Mouse (Mus musculus): Measurements from ENCODE around the gene Il18. TPM values are rescaled to one million over a fixed set of nuclear protein-coding genes. Genes with fewer than 3 reads are reported as not detected.

Gene Il18
- polyA plus RNA-seq, 3 experiments from 2014 or later: 6.3 to 9.2 (median 8.1) TPM

DNA sequence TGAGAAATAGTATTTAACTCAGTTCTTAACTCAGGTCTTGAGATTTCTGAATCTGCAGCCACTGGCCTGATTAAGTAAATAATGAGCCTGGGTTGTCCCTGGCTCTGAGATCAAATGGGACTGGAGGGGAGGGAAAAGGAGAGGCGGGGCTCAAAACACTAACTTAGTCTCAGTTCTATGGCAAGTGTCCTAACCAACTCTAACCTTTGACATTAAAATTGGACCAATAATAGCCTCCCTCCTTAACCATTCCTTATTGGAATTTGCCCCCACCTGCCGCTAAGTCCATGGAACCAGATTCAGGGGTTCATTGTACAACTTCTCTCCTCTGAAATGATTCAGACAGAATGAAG lies 443 bp downstream of the Il18 start, which contains the start of gene Bco2:
Gene Bco2, minus strand, starts transcription at position 88 of the 353 bp plus-strand sequence.
- ATAC-seq: no peak

DNA sequence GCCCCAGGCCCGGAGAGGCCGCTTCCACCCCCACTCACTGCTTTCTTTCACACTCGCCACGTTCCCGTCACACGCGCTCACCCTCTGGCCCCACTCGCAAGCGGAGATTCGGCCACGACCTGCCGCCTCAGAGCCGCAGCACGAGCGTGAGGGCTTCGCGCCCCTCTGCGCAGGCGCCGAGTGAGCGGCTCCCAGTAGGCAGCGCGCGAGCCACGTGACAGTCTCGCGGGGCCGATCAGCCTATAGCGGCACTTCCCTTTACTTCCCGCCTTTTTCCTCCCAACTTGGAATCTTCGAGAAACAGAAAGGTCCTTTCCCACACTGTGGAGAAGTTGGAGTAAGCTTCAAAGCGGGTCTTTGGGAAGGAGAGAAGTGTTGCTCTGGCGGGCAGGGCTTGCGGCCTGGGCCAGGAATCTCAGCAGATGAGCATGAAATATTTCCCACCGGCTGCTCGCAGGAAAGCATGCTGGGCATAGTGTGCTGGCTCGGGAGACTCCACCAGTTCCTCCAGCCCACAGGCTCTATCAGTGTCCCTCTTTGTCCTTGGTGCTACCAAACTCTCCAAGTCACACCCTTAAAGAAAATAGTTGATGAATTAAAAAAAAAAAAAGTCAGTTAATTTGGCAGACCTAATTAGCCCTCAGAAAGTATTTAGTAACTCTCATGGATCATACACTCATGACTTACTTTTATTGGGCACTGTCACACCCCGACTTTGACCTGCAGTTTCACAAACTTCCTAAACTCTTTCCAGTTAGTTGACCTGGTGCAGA lies 6.7 kb downstream of the Il18 start, which contains the start of gene Tex12:
Gene Tex12, minus strand, starts transcription at position 181 of the 773 bp plus-strand sequence.
- ATAC-seq: no peak

DNA sequence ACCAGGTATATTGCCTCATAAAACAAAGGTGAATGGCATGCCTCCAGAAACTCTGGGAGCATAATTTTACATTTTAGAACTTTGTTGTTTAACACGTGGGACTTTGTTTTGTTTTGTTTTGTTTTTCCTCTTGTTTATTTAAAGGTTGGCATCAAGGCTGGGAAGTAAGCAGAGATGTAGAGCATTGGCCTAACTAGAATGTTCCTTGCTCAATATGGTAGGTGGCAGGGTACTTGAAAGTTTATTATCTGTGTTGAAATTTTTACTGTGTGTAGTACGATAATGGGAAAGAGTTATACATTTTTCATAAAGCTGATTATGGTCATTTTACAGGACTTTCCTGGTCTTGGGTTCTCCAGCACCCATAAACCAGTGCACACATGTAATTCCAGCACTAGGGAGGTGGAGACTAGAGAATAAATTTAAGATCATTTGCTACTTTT lies 7.3 kb downstream of the Il18 start:
- ATAC-seq: no peak

DNA sequence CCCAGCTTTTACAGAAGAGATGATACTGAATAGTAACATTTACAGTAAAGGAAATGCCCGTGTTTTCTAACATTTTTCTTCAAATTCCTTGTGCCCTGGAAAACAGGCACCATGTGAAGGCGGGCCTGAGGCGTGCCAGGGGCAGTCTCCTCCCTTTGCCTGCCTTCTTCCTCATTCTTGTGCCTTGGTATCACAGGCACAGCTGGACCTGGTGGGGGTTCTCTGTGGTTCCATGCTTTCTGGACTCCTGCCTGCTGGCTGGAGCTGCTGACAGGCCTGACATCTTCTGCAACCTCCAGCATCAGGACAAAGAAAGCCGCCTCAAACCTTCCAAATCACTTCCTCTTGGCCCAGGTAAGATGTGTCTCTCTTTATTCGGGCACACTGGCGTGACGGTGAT lies 10.5 kb downstream of the Il18 start:
- ATAC-seq: no peak

DNA sequence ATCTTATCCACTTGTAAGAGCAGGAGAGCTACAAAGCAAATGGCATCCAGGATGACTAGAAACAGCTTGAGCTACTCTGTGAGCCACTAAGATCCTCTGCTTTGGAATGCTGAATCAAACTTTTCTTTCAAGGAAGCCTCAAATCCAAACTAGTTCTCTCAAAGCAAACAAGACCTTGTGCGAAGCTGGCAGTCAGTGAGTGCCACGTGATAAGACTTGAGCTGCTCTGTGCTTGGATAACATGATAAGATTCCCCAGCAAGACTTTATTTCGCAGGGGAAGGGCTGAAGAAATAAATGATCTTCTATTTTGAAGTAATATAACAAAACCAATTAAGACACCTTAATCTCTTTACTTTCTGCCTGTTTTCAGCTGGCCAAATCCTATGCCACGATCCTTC lies 11.3 kb downstream of the Il18 start:
- no peak for ATAC-seq

DNA sequence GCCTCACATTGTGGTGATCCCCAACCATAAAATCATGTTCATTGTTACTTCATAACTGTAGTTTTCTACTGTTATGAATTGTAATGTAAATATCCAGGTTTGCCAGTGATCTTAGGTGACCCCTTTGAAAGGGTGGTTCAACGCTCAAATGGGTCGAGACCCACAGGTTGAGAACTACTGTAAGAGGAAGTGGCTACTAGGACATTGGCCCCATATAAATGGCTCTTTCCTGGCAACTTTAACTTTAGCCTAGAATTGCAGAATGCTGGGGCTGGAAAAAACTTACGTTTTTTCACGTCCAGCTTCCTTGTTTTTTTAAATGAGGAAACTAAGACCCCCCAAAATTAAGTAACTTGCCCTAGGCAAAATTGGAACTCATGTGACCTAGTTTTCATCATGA lies 12.7 kb downstream of the Il18 start:
- no peak for ATAC-seq

DNA sequence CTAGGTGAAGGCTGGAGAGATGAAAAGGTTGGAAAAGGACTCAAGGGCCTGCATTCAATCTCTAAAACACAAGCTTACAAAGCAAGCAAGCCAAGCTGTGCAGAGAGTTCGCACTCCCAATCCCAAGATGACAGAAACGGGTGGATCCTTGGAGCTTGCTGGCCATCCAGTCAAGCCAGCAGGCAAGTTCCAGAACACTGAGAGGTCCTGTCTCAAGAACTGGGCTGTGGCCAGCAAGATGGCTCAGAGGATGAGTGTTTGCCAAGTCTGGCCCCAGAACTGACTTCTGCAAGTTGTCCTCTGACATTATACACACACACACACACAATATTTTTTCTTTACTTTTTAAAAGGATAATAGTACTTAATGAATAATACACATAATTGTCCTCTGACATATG lies 13.3 kb downstream of the Il18 start:
- ATAC-seq: no peak

DNA sequence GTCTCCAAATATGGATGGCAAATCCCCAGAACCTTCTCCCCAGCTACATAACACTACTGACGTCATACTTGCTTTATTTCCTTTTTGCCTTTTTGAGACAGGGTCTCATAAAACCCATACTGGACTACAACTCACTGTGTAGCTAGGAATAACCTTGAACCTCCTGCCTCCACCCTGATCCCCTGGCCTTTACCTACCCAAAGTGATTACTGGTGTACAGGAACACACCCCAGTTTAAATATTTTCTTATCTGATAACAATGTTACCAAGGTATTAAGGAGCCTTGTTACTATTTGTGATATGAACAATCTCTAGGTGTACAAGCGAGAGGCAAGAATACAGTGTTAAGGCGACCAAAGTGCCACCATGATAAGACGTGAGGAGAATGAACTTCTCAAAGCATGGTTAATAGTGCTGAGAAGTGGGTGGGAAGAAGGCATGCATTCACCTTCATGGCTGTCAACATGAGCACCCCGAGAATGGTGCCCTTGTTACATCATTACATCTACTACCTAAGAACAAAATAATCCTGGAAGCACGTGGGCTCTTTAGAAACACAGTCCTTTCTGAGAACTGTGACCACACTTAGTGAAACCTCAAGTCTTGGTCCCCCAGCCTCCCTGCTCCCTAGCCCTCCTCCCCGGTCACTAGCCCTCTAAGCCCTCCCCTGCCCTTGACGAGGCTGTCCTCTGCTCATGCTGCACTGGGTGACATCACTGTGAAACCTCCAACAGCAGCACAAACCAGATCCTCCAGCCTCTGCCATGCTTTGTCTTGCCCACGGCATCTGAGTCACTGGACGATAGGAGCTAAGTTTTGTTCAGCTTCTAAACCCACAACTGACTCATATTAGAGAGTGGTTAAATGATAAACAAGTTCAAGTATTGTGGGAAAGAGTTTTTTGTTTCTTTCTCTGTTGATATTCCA lies 15.2 kb downstream of the Il18 start:
- ATAC-seq: no peak

DNA sequence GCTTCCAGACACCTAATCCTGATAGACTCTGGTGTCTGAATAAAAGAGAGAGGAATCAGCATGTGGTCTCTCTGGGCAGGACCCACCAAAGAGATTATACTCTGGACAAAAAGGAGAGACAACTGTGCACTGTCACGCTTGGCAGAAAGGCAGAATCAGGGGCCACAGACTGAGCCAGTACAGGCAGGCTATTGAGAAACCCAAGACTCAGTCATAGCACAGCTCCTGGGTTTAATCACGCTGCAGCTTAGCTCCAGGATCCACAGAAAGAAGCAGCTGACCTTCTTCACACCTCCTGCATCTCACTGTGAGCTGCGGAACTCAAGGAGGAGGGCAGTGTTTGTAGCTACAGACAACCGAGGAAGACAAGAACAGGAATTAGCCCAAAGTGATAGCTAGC lies 25.7 kb downstream of the Il18 start:
- ATAC-seq: no peak

DNA sequence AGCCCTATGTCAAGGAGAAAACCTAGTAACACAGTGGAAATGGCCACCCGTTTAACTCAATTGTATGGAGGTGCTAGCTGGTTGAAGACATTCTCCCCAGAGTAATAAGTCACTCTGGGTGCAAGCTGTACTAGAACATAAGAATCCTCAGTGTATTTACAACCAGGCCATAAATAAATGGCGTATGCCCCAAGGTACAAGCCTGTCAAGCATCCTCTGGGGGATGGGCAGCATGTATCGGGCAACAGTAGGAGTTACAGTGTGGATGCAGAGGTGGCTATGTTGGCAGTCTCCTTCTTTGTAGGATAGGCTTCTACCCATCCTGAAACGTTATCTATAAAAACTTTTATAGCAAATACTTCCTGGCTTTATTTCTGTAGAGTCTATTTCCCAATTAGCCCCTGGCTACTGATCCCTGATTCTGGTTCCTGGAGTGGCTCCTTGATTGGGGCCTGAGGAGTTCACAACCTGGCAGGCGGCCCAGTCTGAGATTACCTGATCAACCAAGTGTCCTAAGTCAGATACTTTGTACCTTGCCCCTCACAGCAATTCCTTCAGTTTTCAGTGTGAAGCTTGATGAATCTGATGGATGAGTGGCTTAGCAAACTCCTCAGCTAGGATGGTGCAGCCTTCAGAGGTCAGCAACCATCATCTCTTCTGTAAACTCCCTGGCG lies 30.7 kb downstream of the Il18 start:
- no peak for ATAC-seq

DNA sequence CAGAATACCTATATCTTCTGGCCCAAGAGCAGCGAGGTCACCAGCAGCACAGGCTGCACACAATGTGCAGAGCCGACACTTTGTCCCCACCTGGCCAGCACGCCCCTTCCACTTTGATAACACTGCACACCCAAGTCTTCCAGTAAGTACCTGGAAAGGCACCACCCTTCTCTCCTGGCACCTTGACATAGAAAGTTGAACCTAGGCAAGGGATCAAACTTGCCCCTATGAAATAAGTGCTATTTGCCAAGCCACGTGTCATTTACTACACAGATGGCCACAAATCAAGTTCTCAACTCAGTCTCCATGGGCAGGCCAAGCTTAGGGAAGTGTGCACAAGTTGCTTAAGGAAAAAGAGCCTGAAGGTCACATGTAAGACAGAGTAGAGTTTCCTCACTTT lies 32.3 kb downstream of the Il18 start:
- ATAC-seq: no peak

DNA sequence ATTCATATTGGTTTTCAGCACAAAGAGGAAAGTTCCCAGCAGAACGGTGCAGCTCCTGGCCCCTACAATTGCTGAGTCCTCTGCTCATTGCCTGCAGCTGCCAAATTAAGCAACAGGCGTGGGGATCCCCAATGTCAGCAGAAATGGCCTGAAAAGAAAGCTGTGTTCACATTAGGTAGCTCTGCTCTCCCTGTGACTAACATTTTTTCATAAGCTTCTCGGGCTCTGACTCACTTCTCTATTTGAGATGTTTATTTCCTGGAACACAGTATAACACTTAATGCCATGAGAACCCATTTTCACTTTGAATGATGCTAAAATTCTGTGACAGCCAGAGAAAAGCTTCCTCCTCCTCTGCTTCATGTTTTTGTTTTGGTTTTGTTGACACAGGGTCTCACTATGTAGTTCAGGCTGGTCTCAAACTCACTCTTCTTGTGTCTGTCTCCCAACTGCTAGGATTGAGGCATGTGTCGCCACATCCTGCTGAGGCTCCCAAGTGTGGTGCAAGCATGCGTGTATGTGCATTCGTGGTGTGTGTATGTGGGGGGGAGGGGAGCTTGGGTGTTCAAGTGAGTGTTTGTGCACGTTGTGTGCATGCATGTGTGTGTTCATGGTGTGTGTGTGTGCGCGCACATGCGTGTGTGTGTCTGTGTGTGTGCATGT lies 36.4 kb downstream of the Il18 start:
- ATAC-seq: peak; percentile 75

DNA sequence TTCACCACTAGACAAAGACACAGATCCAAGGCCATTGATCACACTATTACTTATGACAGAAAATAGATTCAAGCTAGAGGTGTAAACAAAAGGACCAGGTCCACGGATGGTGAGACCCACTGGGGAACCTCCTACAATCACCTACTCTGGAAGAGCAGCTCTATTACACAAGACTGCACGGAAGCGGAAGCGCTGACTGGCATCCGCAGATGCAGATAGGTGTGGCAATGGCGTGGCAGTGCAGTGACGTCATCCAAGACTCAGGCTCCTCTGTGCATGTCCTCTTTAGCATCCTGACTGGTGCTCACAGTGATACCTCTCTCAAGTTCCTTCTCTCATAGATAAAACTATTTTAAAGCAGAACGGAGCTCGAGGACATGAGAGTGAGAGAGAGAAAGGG lies 38.3 kb downstream of the Il18 start:
- ATAC-seq: no peak

DNA sequence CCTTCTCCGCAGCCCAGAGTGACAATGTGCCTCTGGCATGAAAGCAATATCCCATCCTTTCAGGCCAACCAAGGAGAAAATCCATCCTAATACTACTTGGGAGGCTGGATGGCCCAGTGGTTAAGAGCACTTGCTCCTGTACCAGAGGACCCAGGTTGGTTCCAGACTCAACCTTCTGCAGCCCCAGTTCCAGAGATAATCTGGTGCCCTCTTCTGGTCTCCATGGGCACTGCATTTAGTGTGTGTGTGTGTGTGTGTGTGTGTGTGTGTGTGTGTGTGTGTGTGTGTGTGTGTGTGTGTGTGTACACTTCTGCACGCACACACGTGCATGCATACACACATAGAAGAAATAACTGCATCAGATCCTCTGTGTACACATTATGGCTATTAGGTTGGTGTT lies 38.9 kb downstream of the Il18 start:
- peak; percentile 46 for ATAC-seq

DNA sequence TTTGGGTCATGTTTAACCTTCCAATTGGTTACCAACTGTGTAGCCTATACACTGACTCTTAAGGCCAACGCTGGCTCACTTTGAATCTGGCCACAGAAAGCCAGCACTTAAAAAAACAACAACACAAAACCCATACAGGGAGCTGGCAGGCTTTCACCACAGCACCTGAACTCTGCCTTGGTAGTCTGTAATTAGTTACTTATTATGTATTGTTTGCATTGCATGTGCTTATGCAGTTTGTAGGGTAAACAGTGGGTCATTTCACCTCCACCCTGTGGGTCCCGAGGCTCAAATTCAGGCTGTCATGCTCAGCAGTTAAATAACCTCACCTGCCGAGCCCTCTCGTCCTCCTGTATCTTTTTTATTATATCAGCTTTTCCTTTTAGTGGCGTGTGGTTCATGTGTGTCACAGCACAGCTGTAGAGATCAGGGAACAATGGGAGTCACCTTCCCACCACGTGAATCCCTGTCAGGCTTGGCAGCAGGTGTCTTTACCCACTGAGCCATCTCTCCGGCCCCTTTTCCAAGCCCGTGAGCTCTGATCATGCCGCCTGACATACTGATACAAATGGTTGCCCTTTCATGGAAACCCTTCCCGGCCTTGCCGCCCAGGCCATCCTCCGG lies 40.3 kb downstream of the Il18 start:
- ATAC-seq: no peak

DNA sequence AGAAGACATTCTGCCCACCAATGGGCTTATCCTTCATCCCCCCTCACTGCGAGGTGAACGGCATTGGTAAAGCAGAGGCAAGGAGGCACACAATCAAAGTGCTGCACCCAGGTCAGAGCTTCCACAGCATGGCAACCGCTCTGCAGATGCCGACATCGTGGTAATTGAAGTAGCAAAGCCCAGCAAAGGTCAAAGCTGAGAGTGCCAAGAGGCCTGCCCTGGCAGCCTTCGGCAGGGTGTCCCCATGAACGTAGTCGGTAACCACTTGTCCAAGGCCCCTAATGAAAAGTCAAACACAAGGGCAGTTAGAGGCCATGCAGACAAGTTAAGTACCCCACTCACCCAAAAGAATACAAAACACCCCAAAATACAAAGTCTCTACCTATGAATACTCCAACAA lies 42.3 kb downstream of the Il18 start:
- no peak for ATAC-seq

DNA sequence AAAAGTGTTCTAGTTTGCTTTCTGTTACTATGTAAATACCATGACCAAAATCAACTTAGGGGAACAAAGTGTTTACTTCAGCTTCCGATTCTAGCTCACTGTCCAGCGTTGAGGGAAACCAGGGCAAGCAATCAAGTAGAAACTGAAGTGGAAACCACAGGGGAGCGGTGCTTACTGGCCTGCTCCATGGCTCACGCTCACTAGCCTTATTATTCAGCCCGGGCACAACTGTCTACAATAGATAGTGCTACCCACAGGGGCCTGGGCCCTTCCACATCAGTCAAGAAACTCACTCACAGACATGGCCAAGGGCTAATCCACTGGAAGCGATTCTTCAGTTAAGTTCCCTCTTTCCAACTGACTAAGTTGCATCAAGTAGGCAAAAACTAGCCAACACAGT lies 46.9 kb downstream of the Il18 start:
- no peak for ATAC-seq

DNA sequence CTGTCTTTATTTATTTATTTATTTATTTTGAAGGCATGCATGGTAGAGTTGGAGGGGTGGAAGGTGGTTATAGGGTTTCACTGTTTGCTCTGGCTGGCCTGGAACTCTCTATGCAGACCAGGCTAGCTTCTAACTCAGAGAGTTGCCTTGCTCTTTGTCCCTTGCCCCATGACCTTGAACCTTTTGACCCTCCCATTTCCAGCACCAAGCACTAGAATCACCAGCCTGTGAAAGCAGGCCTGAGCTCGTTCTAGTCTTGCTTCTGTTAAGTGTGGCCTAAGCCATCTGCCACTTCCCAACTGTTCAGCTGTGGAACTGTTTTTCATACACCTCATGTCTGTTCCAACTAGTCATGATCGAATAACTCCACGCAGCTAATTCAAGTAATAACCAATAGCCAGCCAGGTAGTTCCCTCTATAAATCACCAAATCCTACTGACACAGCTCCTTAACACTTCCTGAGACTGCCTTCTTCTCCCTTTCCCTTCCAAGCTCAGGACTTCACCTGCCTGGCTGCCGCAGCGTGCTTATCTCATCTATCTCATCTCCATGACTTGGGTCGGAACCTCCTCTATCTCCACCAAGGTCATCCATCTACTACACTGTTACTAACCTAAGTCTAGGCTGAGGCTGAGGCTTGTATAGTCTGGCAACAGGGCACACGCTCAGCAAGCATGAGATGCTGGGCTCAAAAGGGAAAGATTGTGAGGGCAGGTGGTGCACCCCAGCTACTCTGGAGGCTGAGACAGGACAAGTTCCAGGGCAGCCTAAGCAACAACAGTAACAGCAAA lies 47.6 kb downstream of the Il18 start:
- ATAC-seq: no peak

DNA sequence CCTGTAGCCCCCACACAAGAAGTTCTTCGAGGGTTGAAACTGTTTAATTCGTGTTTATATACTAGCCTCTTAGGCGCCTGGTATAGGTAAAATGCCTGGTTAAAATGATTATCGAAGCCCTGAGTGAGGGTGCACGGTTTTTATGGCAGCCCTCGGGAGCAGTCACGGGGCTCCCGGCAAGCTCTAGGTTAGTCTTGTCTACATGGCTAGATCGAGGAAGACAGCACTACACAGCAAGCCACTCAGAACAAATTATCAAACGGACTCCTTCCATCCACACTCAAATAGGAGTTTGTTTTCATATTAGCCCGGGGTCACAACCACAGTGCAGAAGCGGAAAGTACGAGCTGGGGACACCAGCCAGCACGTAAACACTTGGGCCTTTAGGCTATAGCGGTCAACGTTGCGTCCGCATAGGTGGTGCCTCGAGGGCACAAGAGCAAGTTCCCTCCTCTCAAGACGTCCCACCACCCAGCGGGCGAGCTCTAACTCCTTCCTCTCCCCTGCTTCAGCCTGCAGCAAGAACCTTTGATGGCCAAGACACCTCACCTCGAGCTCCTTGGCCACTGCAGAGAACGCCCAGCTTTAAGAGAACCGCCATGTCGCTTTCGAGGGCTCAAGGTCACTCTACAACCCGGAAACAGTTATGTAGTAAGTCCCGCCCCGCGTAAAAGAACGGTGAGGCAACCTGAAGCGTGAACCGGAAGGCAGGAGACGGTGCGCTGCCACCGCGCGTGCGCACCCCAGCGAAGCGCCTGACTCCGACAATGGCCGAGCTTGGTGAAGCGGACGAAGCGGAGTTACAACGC lies 48.8 kb downstream of the Il18 start, which contains the start of the genes Sdhd and Timm8b:
Gene Sdhd, minus strand, starts transcription at position 624 of the 809 bp plus-strand sequence.
Gene Timm8b, plus strand, starts transcription at position 722 of the 809 bp plus-strand sequence.
- peak; percentile 96 for ATAC-seq

DNA sequence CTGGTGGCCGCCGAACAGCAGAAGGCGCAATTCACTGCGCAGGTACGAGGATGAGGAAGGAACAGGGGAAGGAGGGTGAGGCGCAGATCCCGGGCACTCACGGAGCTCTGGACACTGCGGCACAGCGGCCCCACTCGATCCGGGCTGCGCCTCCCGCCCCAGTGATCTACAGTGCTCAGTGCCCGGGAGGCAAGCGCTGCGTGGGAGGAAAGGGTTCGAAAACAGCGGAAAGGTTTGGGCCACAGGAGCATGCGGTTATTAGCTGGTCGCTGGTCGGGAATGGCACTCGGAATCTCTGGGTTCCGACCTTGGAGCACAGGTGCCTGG lies 49.3 kb downstream of the Il18 start:
- ATAC-seq: peak; percentile 64

All from inflammation-experienced regulatory T-cells, adult 6 months (primary cell).